Mouse (Mus musculus): ENCODE measurements around the gene Batf. TPM values are rescaled to one million over a fixed set of nuclear protein-coding genes. Genes with fewer than 3 reads are reported as not detected.
A peak's percentile ranks its signal among the peaks of the same experiment; 100 is the strongest.
"Not testable (repeated sequence)": the region's sequence is repeated elsewhere in the genome, so short reads cannot be mapped to it uniquely, and the experiment has no call there.

Gene Batf
- total RNA-seq, 2 experiments from 2014 or later: 1.1 to 1.9 TPM

GRCm38 (mm10) chr12:85684411-85685275 lies 1.8 kb upstream of the Batf start:
- peak in 1 of 2 experiments; percentile 13 for DNase-seq

GRCm38 (mm10) chr12:85687217-85687533 lies 706 bp downstream of the Batf start:
- DNase-seq: peak in 1 of 2 experiments; percentile 29

- DNase-seq: no peak
Measured at GRCm38 (mm10) chr12:85687846-85688245, 1.4 kb downstream of the Batf start.

GRCm38 (mm10) chr12:85695787-85696186 lies 9.3 kb downstream of the Batf start:
- DNase-seq: no peak

GRCm38 (mm10) chr12:85696436-85696835 lies 10.0 kb downstream of the Batf start:
- DNase-seq: no peak

- DNase-seq: not testable (repeated sequence)
Measured at GRCm38 (mm10) chr12:85698179-85698578, 11.7 kb downstream of the Batf start.

- no peak for DNase-seq
Measured at GRCm38 (mm10) chr12:85700191-85700841, 13.8 kb downstream of the Batf start.

- no peak for DNase-seq
Measured at GRCm38 (mm10) chr12:85700842-85701223, 14.4 kb downstream of the Batf start.

- DNase-seq: no peak
Measured at GRCm38 (mm10) chr12:85702166-85703055, 15.9 kb downstream of the Batf start.

- no peak for DNase-seq
Measured at GRCm38 (mm10) chr12:85703507-85703906, 17.0 kb downstream of the Batf start.

GRCm38 (mm10) chr12:85704566-85704965 lies 18.1 kb downstream of the Batf start:
- no peak for DNase-seq

- peak; percentile 89 to 92 for DNase-seq
Measured at GRCm38 (mm10) chr12:85705002-85705830, 18.7 kb downstream of the Batf start.

- no peak for DNase-seq
Measured at GRCm38 (mm10) chr12:85705831-85706530, 19.5 kb downstream of the Batf start.

- DNase-seq: no peak
Measured at GRCm38 (mm10) chr12:85706906-85707305, 20.4 kb downstream of the Batf start.

GRCm38 (mm10) chr12:85707391-85707790 lies 20.9 kb downstream of the Batf start:
- no peak for DNase-seq

GRCm38 (mm10) chr12:85708556-85708955 lies 22.1 kb downstream of the Batf start:
- no peak for DNase-seq

GRCm38 (mm10) chr12:85710695-85711094 lies 24.2 kb downstream of the Batf start:
- peak in 1 of 2 experiments; percentile 47 for DNase-seq

GRCm38 (mm10) chr12:85712587-85712986 lies 26.1 kb downstream of the Batf start:
- DNase-seq: no peak

GRCm38 (mm10) chr12:85714126-85714525 lies 27.7 kb downstream of the Batf start:
- DNase-seq: no peak

- DNase-seq: no peak
Measured at GRCm38 (mm10) chr12:85725306-85725705, 38.8 kb downstream of the Batf start.

Data from heart, adult 18-20 months (tissue).